Mouse (Mus musculus): ENCODE data around the gene Zpr1. TPM values are rescaled to one million over a fixed set of nuclear protein-coding genes. Genes with fewer than 3 reads are reported as not detected.

Gene Zpr1
- 55.9 and 56.2 TPM in 2 replicates for polyA plus RNA-seq (2016; fragmentation: Nextera tagmentation; extraction: Ambion mirVana)

- H3K4me3 ChIP-seq (replicated peaks) = peak within 1 kb of the TSS; percentile 89
- no peaks in the 10 kb centered on the region for H3K9me3 ChIP-seq
- WGBS = 6% methylated on average over 45 of the region's 45 CpGs
- peak within 1 kb of the TSS; percentile 67 for H3K27ac ChIP-seq
- peaks cover 36% of the 10 kb centered on the region for H3K36me3 ChIP-seq
- H3K4me2 ChIP-seq = peak within 1 kb of the TSS; percentile 95
- ATAC-seq (ENCODE audit: insufficient number of reproducible peaks, insufficient read depth, low FRiP score, low TSS enrichment, low read depth) = peak; percentile 92
- peaks cover 32% of the 10 kb centered on the region for H3K27me3 ChIP-seq
- H3K4me1 ChIP-seq (replicated peaks) = peaks cover 18% of the 10 kb centered on the region
- peak within 1 kb of the TSS; percentile 76 for H3K9ac ChIP-seq (replicated peaks)
Measured at GRCm38 (mm10) chr9:46272677-46273454, at the start of gene Zpr1. Gene Zpr1, plus strand, starts transcription at chr9:46273064.

GRCm38 (mm10) chr9:46223090-46223489 lies 49.8 kb upstream of the Zpr1 start:
- Histone ChIP-seq H3K9ac (replicated peaks) (no peak overlapping the region), H3K9me3 (no peaks in the 10 kb centered on the region), H3K4me1 (replicated peaks) (no peaks in the 10 kb centered on the region), H3K36me3 (peaks cover 53% of the 10 kb centered on the region), H3K27ac (no peak overlapping the region), H3K4me2 (no peak overlapping the region), H3K4me3 (replicated peaks) (no peak overlapping the region), H3K27me3 (0 out of 2 replicates have a peak, but pooled peaks cover 4% of the 10 kb centered on the region)
- 86% methylated on average over 6 of the region's 6 CpGs for WGBS
- no peak for ATAC-seq (ENCODE audit: insufficient number of reproducible peaks, insufficient read depth, low FRiP score, low TSS enrichment, low read depth)

GRCm38 (mm10) chr9:46224101-46224500 lies 48.8 kb upstream of the Zpr1 start:
- Histone ChIP-seq H3K27me3 (0 out of 2 replicates have a peak, but pooled peaks cover 7% of the 10 kb centered on the region), H3K4me1 (replicated peaks) (no peaks in the 10 kb centered on the region), H3K4me2 (no peak overlapping the region), H3K27ac (no peak overlapping the region), H3K9me3 (no peaks in the 10 kb centered on the region), H3K9ac (replicated peaks) (no peak overlapping the region), H3K4me3 (replicated peaks) (no peak overlapping the region), H3K36me3 (peaks cover 49% of the 10 kb centered on the region)
- ATAC-seq (ENCODE audit: insufficient number of reproducible peaks, insufficient read depth, low FRiP score, low TSS enrichment, low read depth) = no peak
- 80% methylated on average over 3 of the region's 3 CpGs for WGBS

- H3K4me1 ChIP-seq (replicated peaks) = no peaks in the 10 kb centered on the region
- 65% methylated on average over 5 of the region's 5 CpGs for WGBS
Measured at GRCm38 (mm10) chr9:46224945-46225660, 47.8 kb upstream of the Zpr1 start.

GRCm38 (mm10) chr9:46227064-46227614 lies 45.7 kb upstream of the Zpr1 start:
- Histone ChIP-seq H3K27me3 (peaks cover 13% of the 10 kb centered on the region; the same call in 1 of the 2 replicates), H3K27ac (no peak overlapping the region), H3K9me3 (no peaks in the 10 kb centered on the region), H3K4me1 (replicated peaks) (peaks cover 7% of the 10 kb centered on the region), H3K4me3 (replicated peaks) (no peak overlapping the region), H3K9ac (replicated peaks) (no peak overlapping the region), H3K4me2 (no peak overlapping the region), H3K36me3 (peaks cover 20% of the 10 kb centered on the region)
- 88% methylated on average over 3 of the region's 3 CpGs for WGBS
- no peak for ATAC-seq (ENCODE audit: insufficient number of reproducible peaks, insufficient read depth, low FRiP score, low TSS enrichment, low read depth)

More at GRCm38 (mm10) chr9:46224945-46225660, 47.8 kb upstream of the Zpr1 start:
- 0 out of 2 replicates have a peak, but pooled peaks cover 7% of the 10 kb centered on the region for H3K27me3 ChIP-seq
- H3K4me2 ChIP-seq = no peak overlapping the region
- H3K4me3 ChIP-seq (replicated peaks) = no peak overlapping the region
- H3K9ac ChIP-seq (replicated peaks) = no peak overlapping the region
- H3K36me3 ChIP-seq = peaks cover 40% of the 10 kb centered on the region
- no peaks in the 10 kb centered on the region for H3K9me3 ChIP-seq
- no peak overlapping the region for H3K27ac ChIP-seq
- no peak for ATAC-seq (ENCODE audit: insufficient number of reproducible peaks, insufficient read depth, low FRiP score, low TSS enrichment, low read depth)

- 71% methylated on average over 9 of the region's 9 CpGs for WGBS
- peak within 1 kb of the TSS; percentile 82; the same call in 1 of the 2 replicates for H3K4me2 ChIP-seq
- ATAC-seq (ENCODE audit: insufficient number of reproducible peaks, insufficient read depth, low FRiP score, low TSS enrichment, low read depth) = 0 out of 2 replicates have a peak, but pooled peaks have one; percentile 34
Measured at GRCm38 (mm10) chr9:46228491-46228890, 44.4 kb upstream of the Zpr1 start, which contains the start of gene Apoa1. Gene Apoa1, plus strand, starts transcription at chr9:46228580.

GRCm38 (mm10) chr9:46229573-46230449 lies 43.1 kb upstream of the Zpr1 start:
- Histone ChIP-seq H3K36me3 (0 out of 2 replicates have a peak, but pooled peaks cover under 1% of the 10 kb centered on the region), H3K4me1 (replicated peaks) (peaks cover 7% of the 10 kb centered on the region), H3K4me3 (replicated peaks) (peak overlapping the region; percentile 51), H3K9me3 (no peaks in the 10 kb centered on the region), H3K27ac (0 out of 2 replicates have a peak overlapping the region, but pooled peaks have one; percentile 12), H3K27me3 (peaks cover 13% of the 10 kb centered on the region; the same call in 1 of the 2 replicates), H3K9ac (replicated peaks) (peak overlapping the region; percentile 60), H3K4me2 (peak overlapping the region; percentile 82)
- peak; percentile 83; the same call in 1 of the 2 replicates for ATAC-seq (ENCODE audit: insufficient number of reproducible peaks, insufficient read depth, low FRiP score, low TSS enrichment, low read depth)
- 16% methylated on average over 37 of the region's 37 CpGs for WGBS

More at GRCm38 (mm10) chr9:46228491-46228890, 44.4 kb upstream of the Zpr1 start, which contains the start of gene Apoa1:
- Histone ChIP-seq H3K27ac (no peak within 1 kb of the TSS), H3K36me3 (peaks cover 6% of the 10 kb centered on the region; the same call in 1 of the 2 replicates), H3K27me3 (peaks cover 13% of the 10 kb centered on the region; the same call in 1 of the 2 replicates), H3K4me3 (replicated peaks) (no peak within 1 kb of the TSS), H3K9ac (replicated peaks) (no peak within 1 kb of the TSS), H3K9me3 (no peaks in the 10 kb centered on the region), H3K4me1 (replicated peaks) (peaks cover 7% of the 10 kb centered on the region)

- no peak for ATAC-seq (ENCODE audit: insufficient number of reproducible peaks, insufficient read depth, low FRiP score, low TSS enrichment, low read depth)
- no peaks in the 10 kb centered on the region for H3K36me3 ChIP-seq
Measured at GRCm38 (mm10) chr9:46230450-46230975, 42.4 kb upstream of the Zpr1 start.

GRCm38 (mm10) chr9:46235196-46235595 lies 37.7 kb upstream of the Zpr1 start:
- ATAC-seq (ENCODE audit: insufficient number of reproducible peaks, insufficient read depth, low FRiP score, low TSS enrichment, low read depth) = no peak
- Histone ChIP-seq H3K27ac (no peak overlapping the region), H3K9me3 (no peaks in the 10 kb centered on the region), H3K4me2 (no peak overlapping the region), H3K27me3 (peaks cover 5% of the 10 kb centered on the region; the same call in 1 of the 2 replicates), H3K4me3 (replicated peaks) (no peak overlapping the region), H3K36me3 (no peaks in the 10 kb centered on the region), H3K4me1 (replicated peaks) (peaks cover 6% of the 10 kb centered on the region), H3K9ac (replicated peaks) (no peak overlapping the region)
- 83% methylated on average over 6 of the region's 6 CpGs for WGBS

More at GRCm38 (mm10) chr9:46230450-46230975, 42.4 kb upstream of the Zpr1 start:
- Histone ChIP-seq H3K9me3 (no peaks in the 10 kb centered on the region), H3K4me2 (peak overlapping the region; percentile 82), H3K27me3 (peaks cover 13% of the 10 kb centered on the region; the same call in 1 of the 2 replicates), H3K9ac (replicated peaks) (peak overlapping the region; percentile 60), H3K4me3 (replicated peaks) (peak overlapping the region; percentile 51), H3K27ac (0 out of 2 replicates have a peak overlapping the region, but pooled peaks have one; percentile 12), H3K4me1 (replicated peaks) (peaks cover 7% of the 10 kb centered on the region)
- 7% methylated on average over 13 of the region's 13 CpGs for WGBS

- peaks cover 5% of the 10 kb centered on the region; the same call in 1 of the 2 replicates for H3K27me3 ChIP-seq
Measured at GRCm38 (mm10) chr9:46235596-46235648, 37.4 kb upstream of the Zpr1 start, which contains the start of gene Apoc3. Gene Apoc3, minus strand, starts transcription at chr9:46235636.

More at GRCm38 (mm10) chr9:46235596-46235648, 37.4 kb upstream of the Zpr1 start, which contains the start of gene Apoc3:
- H3K4me3 ChIP-seq (replicated peaks) = no peak within 1 kb of the TSS
- no peak within 1 kb of the TSS for H3K27ac ChIP-seq
- no peak within 1 kb of the TSS for H3K4me2 ChIP-seq
- H3K9me3 ChIP-seq = no peaks in the 10 kb centered on the region
- H3K36me3 ChIP-seq = no peaks in the 10 kb centered on the region
- H3K9ac ChIP-seq (replicated peaks) = no peak within 1 kb of the TSS; the same call in 1 of the 2 replicates
- ATAC-seq (ENCODE audit: insufficient number of reproducible peaks, insufficient read depth, low FRiP score, low TSS enrichment, low read depth) = no peak
- peaks cover 4% of the 10 kb centered on the region for H3K4me1 ChIP-seq (replicated peaks)

All from limb, embryonic 12.5 days (tissue).